Mouse (Mus musculus) CH12.LX (cell line): ENCODE results near the gene Tmem150c. TPM values are rescaled to one million over a fixed set of nuclear protein-coding genes. Genes with fewer than 3 reads are reported as not detected.

ENCODE experiments used
- DNase-seq: peaks from one replicate; pipeline ENCODE4 v3.0.0-alpha.2; 2013; ENCODE audit errors: extremely low read depth
- H3K27ac ChIP-seq: 2 replicates; pipeline ENCODE4 v1.5.1; 2012; ENCODE audit warnings: low read depth, mild to moderate bottlenecking, control low read depth, moderate library complexity; ENCODE audit not compliant: insufficient read depth
- H3K27me3 ChIP-seq: replicated peaks from 2 replicates; pipeline ENCODE3; 2012; ENCODE audit warnings: inconsistent platforms
- H3K36me3 ChIP-seq, 2 experiments: replicated peaks in 1 of 2; 2 replicates each; pipeline versions ENCODE3 to v1.6.1; 2012; ENCODE audit warnings: inconsistent platforms in 1 of 2, low read length in 1 of 2, mild to moderate bottlenecking in 1 of 2, mixed read lengths in 1 of 2, moderate library complexity in 1 of 2; ENCODE audit not compliant: control insufficient read depth in 1 of 2, insufficient read depth in 1 of 2
- H3K4me1 ChIP-seq, 2 experiments: 2 replicates each; pipeline ENCODE4 v1.6.1; 2012; ENCODE audit warnings: inconsistent platforms in 1 of 2, moderate library complexity in 1 of 2; ENCODE audit not compliant: insufficient read depth in 2 of 2, control insufficient read depth in 1 of 2
- H3K4me2 ChIP-seq: 2 replicates; pipeline ENCODE4 v1.6.1; 2012; ENCODE audit warnings: low read depth, mild to moderate bottlenecking, control low read depth; ENCODE audit not compliant: poor library complexity, insufficient read depth, severe bottlenecking
- H3K4me3 ChIP-seq, 3 experiments: fragments of 150-350 bp in 1 of 3; sonication (generic) in 1 of 3; replicated peaks in 1 of 3; 2 replicates each; pipeline versions ENCODE3 to v1.5.1; 2011 to 2012; ENCODE audit warnings: low read depth in 2 of 3, low read length in 2 of 3, mild to moderate bottlenecking in 2 of 3, moderate library complexity in 2 of 3, control low read depth in 1 of 3, improper control_type of control experiment in 1 of 3, inconsistent platforms in 1 of 3, mixed read lengths in 1 of 3; ENCODE audit not compliant: poor library complexity in 1 of 3
- H3K79me2 ChIP-seq: replicated peaks from 2 replicates; pipeline ENCODE4 v1.6.1; 2012; ENCODE audit warnings: mild to moderate bottlenecking, moderate library complexity; ENCODE audit not compliant: control insufficient read depth, poor library complexity, insufficient read depth, severe bottlenecking; ENCODE audit errors: extremely low read depth
- H3K9ac ChIP-seq: 2 replicates; pipeline ENCODE4 v1.6.1; 2012; ENCODE audit warnings: low read depth, mild to moderate bottlenecking, control low read depth, moderate library complexity; ENCODE audit not compliant: insufficient read depth
- H3K9me3 ChIP-seq: replicated peaks from 2 replicates; pipeline ENCODE3; 2012; ENCODE audit warnings: low read length, inconsistent platforms, mixed read lengths
- CHD1 ChIP-seq: IDR thresholded peaks from 2 replicates; pipeline ENCODE4 v1.6.1; 2012; ENCODE audit warnings: low read depth, low read length, improper control_type of control experiment, inconsistent platforms
- CHD2 ChIP-seq: IDR thresholded peaks from 2 replicates; pipeline ENCODE4 v1.6.1; 2011; ENCODE audit warnings: low read length, improper control_type of control experiment
- EP300 ChIP-seq: IDR thresholded peaks from 2 replicates; pipeline ENCODE4 v1.6.1; 2011; ENCODE audit warnings: low read length, improper control_type of control experiment
- ETS1 ChIP-seq: conservative IDR thresholded peaks from 2 replicates; pipeline ENCODE4 v1.6.1; 2012; ENCODE audit warnings: low read depth, mild to moderate bottlenecking, inconsistent platforms, low read length, improper control_type of control experiment, moderate library complexity
- IRF4 ChIP-seq: IDR thresholded peaks from 2 replicates; pipeline ENCODE4 v1.6.1; 2014; ENCODE audit warnings: low read depth, mild to moderate bottlenecking, inconsistent platforms, low read length, improper control_type of control experiment
- JUN ChIP-seq: IDR thresholded peaks from 2 replicates; pipeline ENCODE4 v1.6.1; 2011; ENCODE audit warnings: low read depth, mild to moderate bottlenecking, low read length, improper control_type of control experiment, moderate library complexity; ENCODE audit not compliant: insufficient read depth
- JUND ChIP-seq: conservative IDR thresholded peaks from 2 replicates; pipeline ENCODE4 v1.6.1; 2011; ENCODE audit warnings: low read depth, low read length, improper control_type of control experiment
- MAX ChIP-seq: IDR thresholded peaks from 2 replicates; pipeline ENCODE4 v1.6.1; 2011; ENCODE audit warnings: low read length, improper control_type of control experiment
- MEF2A ChIP-seq: IDR thresholded peaks from 2 replicates; pipeline ENCODE4 v1.6.1; 2014; ENCODE audit warnings: low read depth, mild to moderate bottlenecking, inconsistent platforms, low read length, improper control_type of control experiment, borderline replicate concordance
- MXI1 ChIP-seq: IDR thresholded peaks from 2 replicates; pipeline ENCODE4 v1.6.1; 2011; ENCODE audit warnings: mild to moderate bottlenecking, low read depth, low read length, improper control_type of control experiment
- MYC ChIP-seq: IDR thresholded peaks from 2 replicates; pipeline ENCODE4 v1.6.1; 2011; ENCODE audit warnings: low read depth, mild to moderate bottlenecking, improper control_type of control experiment, low read length
- POLR2A ChIP-seq: IDR thresholded peaks from 2 replicates; pipeline ENCODE4 v1.6.1; 2011; ENCODE audit warnings: low read depth, mild to moderate bottlenecking, improper control_type of control experiment, low read length
- POLR2AphosphoS2 ChIP-seq: IDR thresholded peaks from 2 replicates; pipeline ENCODE4 v1.6.1; 2011; ENCODE audit warnings: low read depth, low read length, improper control_type of control experiment
- RAD21 ChIP-seq: IDR thresholded peaks from 2 replicates; pipeline ENCODE4 v1.6.1; 2011; ENCODE audit warnings: low read depth, mild to moderate bottlenecking, low read length, improper control_type of control experiment, moderate library complexity
- RCOR1 ChIP-seq: conservative IDR thresholded peaks from 2 replicates; pipeline ENCODE4 v1.6.1; 2012; ENCODE audit warnings: low read depth, mild to moderate bottlenecking, inconsistent platforms, low read length, improper control_type of control experiment
- TBP ChIP-seq: conservative IDR thresholded peaks from 2 replicates; pipeline ENCODE4 v1.6.1; 2011; ENCODE audit warnings: low read depth, low read length, improper control_type of control experiment
- UBTF ChIP-seq: IDR thresholded peaks from 2 replicates; pipeline ENCODE4 v1.6.1; 2012; ENCODE audit warnings: low read depth, mild to moderate bottlenecking, inconsistent platforms, low read length, improper control_type of control experiment, moderate library complexity
- USF1 ChIP-seq: IDR thresholded peaks from 2 replicates; pipeline ENCODE4 v1.6.1; 2014; ENCODE audit warnings: low read depth, mild to moderate bottlenecking, inconsistent platforms, low read length, improper control_type of control experiment
- USF2 ChIP-seq: conservative IDR thresholded peaks from 2 replicates; pipeline ENCODE4 v1.6.1; 2011; ENCODE audit warnings: low read depth, low read length, improper control_type of control experiment
- ZC3H11A ChIP-seq: IDR thresholded peaks from 2 replicates; pipeline ENCODE4 v1.6.1; 2012; ENCODE audit warnings: low read depth, mild to moderate bottlenecking, inconsistent platforms, low read length, improper control_type of control experiment
- ZMIZ1 ChIP-seq: IDR thresholded peaks from 2 replicates; pipeline ENCODE4 v1.6.1; 2012; ENCODE audit warnings: low read depth, mild to moderate bottlenecking, inconsistent platforms, low read length, improper control_type of control experiment
- dilution Hi-C: fragments of 300-500 bp; cut with MboI; formaldehyde crosslinking; loops from 2 replicates; pipeline ENCODE4 v1.14.3; 2020; ENCODE audit warnings: low sequenced_read_pairs; ENCODE audit not compliant: extremely low pct_unique_long_range_greater_than_20kb, extremely low pct_ligation_motif_present
- in situ Hi-C: fragments of 300-500 bp; cut with MboI; formaldehyde crosslinking; loops from 3 replicates; pipeline ENCODE4 v1.14.3; 2019; ENCODE audit warnings: low sequenced_read_pairs, low pct_ligation_motif_present, low pct_unique_long_range_greater_than_20kb, mixed read lengths
- polyA plus RNA-seq: library from polyadenylated mRNA; unstranded; fragments of >175 nt; gene quantifications from 2 replicates; pipeline ENCODE4 v1.2.1, GENCODE M21; 2012; ENCODE audit warnings: low read depth; ENCODE audit not compliant: insufficient read length
- total RNA-seq, 2 experiments: library from RNA; depleted of rRNA; stranded (reverse); fragments of 300-350 nt in 1 of 2; fragments of >200 nt in 1 of 2; gene quantifications; 2 replicates each; pipeline ENCODE4 v1.2.3; 2012 to 2014

Tmem150c gene
- total and polyA plus RNA-seq, 3 experiments, result not detected

GRCm38 (mm10) chr5:100177547-100177946, 17.9 kb upstream of the Tmem150c start:
- no peak overlapping the region for H3K9ac ChIP-seq
- H3K9me3 ChIP-seq, result no peaks in the 10 kb centered on the region
- TF ChIP-seq MXI1, result no peak
- TF ChIP-seq RCOR1, result no peak
- TF ChIP-seq USF2, result no peak
- TF ChIP-seq ZC3H11A, result no peak
- TF ChIP-seq POLR2A, result no peak
- TF ChIP-seq ETS1, result no peak
- no peak for TF ChIP-seq UBTF
- no peak for TF ChIP-seq JUND
- TF ChIP-seq MYC, result no peak
- no peak for TF ChIP-seq RAD21
- no peak for TF ChIP-seq CHD2
- TF ChIP-seq MEF2A, result no peak
- no peak for TF ChIP-seq USF1
- no peak for TF ChIP-seq TBP
- TF ChIP-seq CHD1, result no peak
- TF ChIP-seq JUN, result no peak
- no peak for TF ChIP-seq EP300
- TF ChIP-seq POLR2AphosphoS2, result no peak
- TF ChIP-seq, all 38 proteins: peak for 0
- Histone ChIP-seq H3K27ac (no peak overlapping the region), H3K4me2 (peak overlapping the region; percentile 50; the same call in 1 of the 2 replicates), H3K4me3 (no peak overlapping the region), H3K4me1 (peaks cover 3 to 5% of the 10 kb centered on the region in 2 experiments; a peak in 3 of 4 replicates), H3K36me3 (no peaks in the 10 kb centered on the region), H3K27me3 (no peaks in the 10 kb centered on the region), H3K79me2 (no peaks in the 10 kb centered on the region)
- dilution Hi-C loops, result no loop called here
- in situ Hi-C loops, result no loop called here
- DNase-seq, result no peak

- H3K27ac ChIP-seq, result no peak overlapping the region
- in situ Hi-C loops, result no loop called here
- no peaks in the 10 kb centered on the region for H3K79me2 ChIP-seq
- H3K4me2 ChIP-seq, result no peak overlapping the region
- TF ChIP-seq IRF4 (no peak), MYC (no peak), ZC3H11A (no peak), MAX (no peak), USF2 (no peak), JUN (no peak), ETS1 (no peak), CHD1 (no peak), ZMIZ1 (no peak)
- TF ChIP-seq, all 38 proteins: peak for 0
- H3K9me3 ChIP-seq, result no peaks in the 10 kb centered on the region
- H3K36me3 ChIP-seq, result no peaks in the 10 kb centered on the region
- dilution Hi-C loops, result no loop called here
- H3K4me1 ChIP-seq, result peaks cover 0 to 5% of the 10 kb centered on the region in 2 experiments; a peak in 2 of 4 replicates
- no peak overlapping the region for H3K9ac ChIP-seq
- no peak overlapping the region for H3K4me3 ChIP-seq
- no peak for DNase-seq
- no peaks in the 10 kb centered on the region for H3K27me3 ChIP-seq
Measured at GRCm38 (mm10) chr5:100176096-100176495, 16.5 kb upstream of the Tmem150c start.
